Mouse (Mus musculus) retina, postnatal 1 day (tissue): ENCODE data around the gene Mkrn3.

Experiments
- DNase-seq: peaks from one replicate; pipeline ENCODE4 v3.0.0-alpha.2; 2012

The Mkrn3 gene

DNA sequence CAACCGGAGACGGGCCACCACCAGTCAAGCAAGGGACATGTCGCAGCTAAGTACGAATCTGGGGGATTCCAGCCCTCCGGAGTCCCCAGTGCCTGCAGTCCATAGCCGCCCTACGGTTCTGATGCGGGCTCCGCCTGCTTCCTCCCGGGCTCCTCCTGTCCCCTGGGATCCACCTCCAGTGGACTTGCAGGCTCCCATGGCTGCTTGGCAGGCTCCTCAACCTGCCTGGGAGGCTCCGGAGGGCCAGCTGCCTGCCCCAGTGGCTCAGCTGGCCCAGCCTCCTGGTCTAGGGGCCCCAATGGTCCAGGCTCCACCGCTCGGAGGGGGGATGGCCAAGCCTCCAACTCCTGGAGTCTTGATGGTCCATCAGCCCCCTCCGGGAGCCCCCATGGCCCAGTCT is 42.6 kb downstream of the Mkrn3 start:
- DNase-seq, result no peak

DNA sequence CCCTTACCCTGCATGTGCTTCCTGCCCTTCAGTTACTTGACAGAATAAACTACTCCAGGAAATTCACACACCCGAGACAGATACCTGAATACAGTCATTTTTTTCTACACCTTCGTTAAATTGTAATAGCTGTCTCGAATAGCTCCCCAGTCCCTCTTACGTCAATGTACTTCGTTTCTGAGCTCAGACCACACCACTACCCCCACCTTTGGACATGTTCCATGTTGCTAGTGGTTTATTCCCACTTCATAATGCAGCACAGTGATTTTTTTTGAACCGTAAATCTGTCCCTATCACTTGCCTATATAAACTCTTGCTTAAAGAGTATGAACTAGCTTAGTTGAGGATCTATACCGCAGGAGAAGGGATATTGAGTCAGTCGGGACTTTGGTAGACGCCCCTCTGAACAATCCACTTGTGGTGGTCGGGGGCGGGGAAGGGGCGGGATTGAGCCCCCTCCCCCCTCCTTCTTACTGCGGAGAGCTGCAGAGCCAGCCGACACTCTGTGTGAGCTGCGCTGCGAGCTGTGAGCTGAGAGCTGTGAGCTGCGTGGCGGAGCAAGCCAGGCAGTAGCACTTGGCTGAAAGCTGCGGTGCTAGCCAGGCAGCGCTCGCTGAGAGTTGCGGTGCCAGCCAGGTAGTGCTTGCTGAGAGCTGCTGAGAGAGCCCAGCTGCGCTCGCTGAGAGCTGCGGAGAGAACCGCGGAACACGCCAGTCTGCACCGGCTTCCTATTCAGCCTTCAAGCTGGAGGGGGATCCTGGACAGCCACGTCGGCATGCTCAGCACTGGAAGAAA is 43.2 kb downstream of the Mkrn3 start, which contains the start of gene Magel2:
Magel2 (plus strand) TSS at position 501 of the 795 bp plus-strand sequence.
- peak; percentile 88 for DNase-seq

DNA sequence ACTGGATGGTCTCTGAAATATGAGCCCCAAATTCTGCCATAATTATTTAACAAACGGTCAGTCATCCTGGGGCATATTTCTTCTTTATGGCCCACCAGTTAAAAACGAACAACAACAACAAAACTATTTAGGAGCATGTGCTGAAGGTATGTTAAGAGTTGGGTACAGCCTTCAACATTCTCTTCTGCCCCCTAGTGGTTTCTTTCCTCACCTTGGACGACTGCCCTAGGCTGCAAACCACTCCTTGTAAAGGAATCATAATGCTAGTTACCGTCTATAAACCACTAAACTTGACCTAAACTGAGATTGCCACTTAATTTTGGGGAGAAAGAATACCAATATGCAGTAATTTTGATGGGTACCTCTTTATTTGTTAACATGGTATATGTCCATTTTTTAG is 44.3 kb downstream of the Mkrn3 start:
- DNase-seq, result peak; percentile 58
